Mouse (Mus musculus) kidney, adult 2 months (tissue): ENCODE measurements at regions not wholly inside any gene's neighbourhood (a gene's known extent, or its start where the extent isn't known, plus 50 kb on each side); places are given as distances from the start of the nearest gene placed in this dataset.

Experiments
- CTCF ChIP-seq: fragments of 200-500 bp; conservative IDR thresholded peaks from 2 replicates; pipeline ENCODE4 v1.5.1; 2011; ENCODE audit warnings: low read depth, mild to moderate bottlenecking, control low read depth, low read length, moderate library complexity, mixed read lengths; ENCODE audit not compliant: insufficient read depth, insufficient read length
- POLR2A ChIP-seq: fragments of 200-500 bp; IDR thresholded peaks from one replicate; pipeline ENCODE4 v1.6.1; 2011; ENCODE audit warnings: low read depth, low read length, control low read depth

GRCm38 (mm10) chr4:26926060-26926459, 579.4 kb upstream of the Manea start:
- TF ChIP-seq POLR2A (no peak), CTCF (no peak)
